39 mouse cellular contexts compared by ENCODE assay signal in genomic region chr1:175912038-175912437, GRCm38 (mm10). TPM values are rescaled to one million over a fixed set of nuclear protein-coding genes. Genes with fewer than 3 reads are reported as not detected.
"Had no signal": no experiment of that assay in that cellular context is flagged by ENCODE, and none has a peak within 500 bp of the region (broad histone marks: within the 10 kb centered on the region; RNA-seq: fewer than 3 reads in every experiment).

No protein-coding gene starts in this region.

- H3K4me1 ChIP-seq: heart, embryonic 13.5 days; heart, embryonic 15.5 days; hindbrain, embryonic 13.5 days; hindbrain, embryonic 15.5 days; limb, embryonic 13.5 days; limb, embryonic 15.5 days had no signal

- H3K9ac ChIP-seq: heart, embryonic 13.5 days; heart, embryonic 15.5 days; hindbrain, embryonic 13.5 days; hindbrain, embryonic 15.5 days; kidney, embryonic 15.5 days; limb, embryonic 13.5 days; limb, embryonic 15.5 days had no signal

- H3K27ac ChIP-seq: heart, adult 2 months; heart, embryonic 13.5 days; heart, embryonic 15.5 days; hindbrain, embryonic 13.5 days; hindbrain, embryonic 15.5 days; hindbrain, postnatal 0 days; kidney, embryonic 15.5 days; kidney, postnatal 0 days; limb, embryonic 13.5 days; limb, embryonic 15.5 days had no signal

- H3K9me3 ChIP-seq: heart, embryonic 13.5 days; heart, embryonic 15.5 days; hindbrain, embryonic 13.5 days; hindbrain, embryonic 15.5 days; kidney, embryonic 15.5 days; limb, embryonic 13.5 days; limb, embryonic 15.5 days had no signal

- ATAC-seq: hindbrain, postnatal 0 days; intestine, embryonic 16.5 days had no signal

- H3K4me3 ChIP-seq: heart, adult 2 months; heart, embryonic 13.5 days; heart, embryonic 15.5 days; hindbrain, embryonic 13.5 days; hindbrain, embryonic 15.5 days; kidney, embryonic 15.5 days; limb, embryonic 13.5 days; limb, embryonic 15.5 days had no signal

- H3K4me2 ChIP-seq: heart, embryonic 11.5 days; heart, embryonic 13.5 days; heart, embryonic 15.5 days; hindbrain, embryonic 13.5 days; hindbrain, embryonic 15.5 days; kidney, embryonic 15.5 days; limb, embryonic 13.5 days; limb, embryonic 15.5 days; liver, embryonic 11.5 days had no signal

- H3K27me3 ChIP-seq: heart, embryonic 13.5 days; heart, embryonic 15.5 days; hindbrain, embryonic 13.5 days; hindbrain, embryonic 15.5 days; kidney, embryonic 15.5 days; limb, embryonic 13.5 days; limb, embryonic 15.5 days had no signal

- DNase-seq: gastrocnemius, postnatal 14 days; gastrocnemius, postnatal 36 days; heart, adult 2 months; heart, postnatal 14 days; heart, postnatal 36 days; kidney, adult 11 months; kidney, adult 2 months; kidney, adult 9 months; kidney, postnatal 14 days; kidney, postnatal 36 days; layer of hippocampus, adult 9-11 months; layer of hippocampus, postnatal 36 days; left cerebral cortex, postnatal 4 days had no signal

- H3K36me3 ChIP-seq: hindbrain, embryonic 15.5 days had no signal

RNA-seq across cellular contexts. Expression of gene Gm38100, which starts 8.1 kb away (rescaled TPM):
- total RNA-seq: gastrocnemius, adult 18-20 months; gastrocnemius, adult 8-10 months; gastrocnemius, postnatal 14 days; gastrocnemius, postnatal 36 days; heart, adult 2 months; heart, postnatal 14 days; heart, postnatal 36 days; hematopoietic stem cell, adult 5-6 weeks; hindbrain, postnatal 0 days; layer of hippocampus, adult 18-20 months; layer of hippocampus, adult 8-10 months; layer of hippocampus, postnatal 14 days; layer of hippocampus, postnatal 36 days; left cerebral cortex, adult 18-20 months; left cerebral cortex, adult 8-10 months; left cerebral cortex, postnatal 10 days; left cerebral cortex, postnatal 25 days; left cerebral cortex, postnatal 4 days had no signal
- polyA plus RNA-seq: gonadal fat pad, adult 2 months; heart, adult 2 months; heart, embryonic 11.5 days; heart, embryonic 13.5 days; hindbrain, embryonic 11.5 days; hindbrain, embryonic 13.5 days; hindbrain, embryonic 15.5 days; hindbrain, postnatal 0 days; kidney, adult 2 months; kidney, postnatal 0 days; large intestine, adult 2 months; limb, embryonic 11.5 days; limb, embryonic 15.5 days had no signal

RNA-seq across cellular contexts. Expression of gene Exo1, which starts 31.7 kb away (rescaled TPM):
- total RNA-seq: gastrocnemius, adult 18-20 months; gastrocnemius, adult 8-10 months had no signal
